Mouse (Mus musculus) c-Kit-negative CD71-positive TER-119-positive erythroid progenitor cells, embryonic 14.5 days (primary cell): ENCODE results near the gene Fgfr2.
"Not testable (repeated sequence)": the region's sequence is repeated elsewhere in the genome, so short reads cannot be mapped to it uniquely, and the experiment has no call there.

Experiments
- DNase-seq: peaks from one replicate; pipeline ENCODE4 v3.0.0-alpha.2; 2013; ENCODE audit warnings: low read depth, low spot score

Gene Fgfr2

GRCm38 (mm10) chr7:131471551-131471950, 1651.6 kb downstream of the Fgfr2 start:
- DNase-seq = no peak

GRCm38 (mm10) chr7:131469506-131469905, 1653.6 kb downstream of the Fgfr2 start:
- peak; percentile 5 for DNase-seq

- no peak for DNase-seq
Observed at GRCm38 (mm10) chr7:131467312-131467711, 1655.8 kb downstream of the Fgfr2 start.

GRCm38 (mm10) chr7:131465735-131466134, 1657.4 kb downstream of the Fgfr2 start:
- no peak for DNase-seq

- no peak for DNase-seq
Observed at GRCm38 (mm10) chr7:131465117-131465601, 1658.0 kb downstream of the Fgfr2 start.

- no peak for DNase-seq
Observed at GRCm38 (mm10) chr7:131456714-131457113, 1666.4 kb downstream of the Fgfr2 start.

GRCm38 (mm10) chr7:131437051-131437450, 1686.1 kb downstream of the Fgfr2 start:
- DNase-seq = no peak

GRCm38 (mm10) chr7:131434276-131434675, 1688.9 kb downstream of the Fgfr2 start:
- DNase-seq = no peak

GRCm38 (mm10) chr7:131432244-131432643, 1690.9 kb downstream of the Fgfr2 start:
- no peak for DNase-seq

GRCm38 (mm10) chr7:131427331-131427730, 1695.8 kb downstream of the Fgfr2 start:
- DNase-seq = no peak

- DNase-seq = peak; percentile 58
Observed at GRCm38 (mm10) chr7:131424912-131425311, 1698.2 kb downstream of the Fgfr2 start.

- DNase-seq = no peak
Observed at GRCm38 (mm10) chr7:131417605-131418004, 1705.5 kb downstream of the Fgfr2 start.

GRCm38 (mm10) chr7:131416742-131417141, 1706.4 kb downstream of the Fgfr2 start:
- DNase-seq = not testable (repeated sequence)

- no peak for DNase-seq
Observed at GRCm38 (mm10) chr7:131411941-131412270, 1711.2 kb downstream of the Fgfr2 start.

- no peak for DNase-seq
Observed at GRCm38 (mm10) chr7:131411221-131411940, 1711.8 kb downstream of the Fgfr2 start.

GRCm38 (mm10) chr7:131410416-131411058, 1712.6 kb downstream of the Fgfr2 start, which contains the start of the genes Ikzf5 and Acadsb:
TSS of gene Ikzf5 (minus strand) at chr7:131410521.
TSS of gene Acadsb (plus strand) at chr7:131410601.
- DNase-seq = peak; percentile 97

- peak; percentile 34 for DNase-seq
Observed at GRCm38 (mm10) chr7:131409988-131410385, 1713.2 kb downstream of the Fgfr2 start.

- DNase-seq = peak; percentile 35
Observed at GRCm38 (mm10) chr7:131409321-131409987, 1713.7 kb downstream of the Fgfr2 start.

GRCm38 (mm10) chr7:131391761-131392160, 1731.4 kb downstream of the Fgfr2 start:
- DNase-seq = not testable (repeated sequence)

GRCm38 (mm10) chr7:131371880-131372651, 1751.1 kb downstream of the Fgfr2 start:
- DNase-seq = no peak

- no peak for DNase-seq
Observed at GRCm38 (mm10) chr7:131371470-131371860, 1751.7 kb downstream of the Fgfr2 start.
